In genomic region chr17:85800357-85801078, GRCm38 (mm10) we compare ENCODE assay signal across 9 mouse cellular contexts.
DNase-seq lines count a peak whose midpoint lies in the region; ATAC-seq lines count a peak whose summit lies in the region.
"Had no signal": no experiment of that assay in that cellular context is flagged by ENCODE, and none has a peak within 500 bp of the region (broad histone marks: within the 10 kb centered on the region; RNA-seq: fewer than 3 reads in every experiment).

No protein-coding gene starts in this region.

- H3K9me3 ChIP-seq in heart, embryonic 15.5 days (replicated peaks), result no peaks in the 10 kb centered on the region
- no peaks in the 10 kb centered on the region for H3K9me3 ChIP-seq in hindbrain, embryonic 12.5 days (replicated peaks)
- H3K9me3 ChIP-seq in midbrain, embryonic 11.5 days (ENCODE audit: control insufficient read depth, low read length), result no peaks in the 10 kb centered on the region

- peaks cover 84% of the 10 kb centered on the region for H3K27me3 ChIP-seq in heart, embryonic 15.5 days
- peaks cover 80% of the 10 kb centered on the region for H3K27me3 ChIP-seq in hindbrain, embryonic 12.5 days
- peaks cover 66% of the 10 kb centered on the region for H3K27me3 ChIP-seq in midbrain, embryonic 11.5 days (ENCODE audit: control insufficient read depth, insufficient read depth, low read length)

- WGBS in heart, embryonic 15.5 days, result 9% methylated on average over 44 of the region's 44 CpGs
- under 1% methylated on average over 44 of the region's 44 CpGs for WGBS in hindbrain, embryonic 12.5 days
- under 1% methylated on average over 44 of the region's 44 CpGs for WGBS in midbrain, embryonic 11.5 days

- H3K36me3 ChIP-seq in heart, embryonic 15.5 days, result no peaks in the 10 kb centered on the region
- H3K36me3 ChIP-seq in hindbrain, embryonic 12.5 days, result no peaks in the 10 kb centered on the region
- H3K36me3 ChIP-seq in midbrain, embryonic 11.5 days (ENCODE audit: control insufficient read depth, insufficient read depth, low read length), result no peaks in the 10 kb centered on the region

- peak overlapping the region; percentile 95 for H3K4me2 ChIP-seq in heart, embryonic 15.5 days
- H3K4me2 ChIP-seq in hindbrain, embryonic 12.5 days (replicated peaks), result peak overlapping the region; percentile 78
- H3K4me2 ChIP-seq in midbrain, embryonic 11.5 days, result peak overlapping the region; percentile 96

- peak overlapping the region; percentile 14 for H3K9ac ChIP-seq in heart, embryonic 15.5 days
- peak overlapping the region; percentile 59 for H3K9ac ChIP-seq in hindbrain, embryonic 12.5 days
- peak overlapping the region; percentile 57 for H3K9ac ChIP-seq in midbrain, embryonic 11.5 days (ENCODE audit: low read length)

- peak overlapping the region; percentile 55 for H3K4me3 ChIP-seq in heart, embryonic 15.5 days
- peak overlapping the region; percentile 46 for H3K4me3 ChIP-seq in hindbrain, embryonic 12.5 days
- peak overlapping the region; percentile 46 for H3K4me3 ChIP-seq in midbrain, embryonic 11.5 days (ENCODE audit: low read depth, low read length)

- DNase-seq in heart, adult 18-20 months, result no peak
- peak; percentile 66 for DNase-seq in embryo, embryonic 11 days
- peak; percentile 93 for DNase-seq in midbrain, embryonic 11.5 days (ENCODE audit: low spot score, missing footprints)
- DNase-seq in right cerebral cortex, postnatal 4 days, result no peak
- no peak for DNase-seq in spleen, adult 18-20 months
- no peak for DNase-seq in ovary, postnatal 10 days (ENCODE audit: low spot score)

- H3K27ac ChIP-seq in heart, embryonic 15.5 days, result no peak overlapping the region
- H3K27ac ChIP-seq in hindbrain, embryonic 12.5 days, result peak overlapping the region; percentile 60
- H3K27ac ChIP-seq in midbrain, embryonic 11.5 days (ENCODE audit: low read depth, low read length), result no peak overlapping the region

- H3K4me1 ChIP-seq in heart, embryonic 15.5 days (replicated peaks), result peaks cover 26% of the 10 kb centered on the region
- peaks cover 22% of the 10 kb centered on the region for H3K4me1 ChIP-seq in hindbrain, embryonic 12.5 days
- peaks cover 16% of the 10 kb centered on the region for H3K4me1 ChIP-seq in midbrain, embryonic 11.5 days (ENCODE audit: control insufficient read depth, insufficient read depth, low read length)

- ATAC-seq in heart, embryonic 15.5 days (replicated peaks; ENCODE audit: insufficient number of reproducible peaks, insufficient read depth, low FRiP score, low read depth), result no peak
- peak; percentile 73 for ATAC-seq in hindbrain, embryonic 12.5 days (ENCODE audit: low FRiP score)
- peak; percentile 60 for ATAC-seq in midbrain, embryonic 11.5 days (ENCODE audit: low FRiP score)
- ATAC-seq: Patski had no signal

Comparison
In these comparisons a context has a peak if more than half of its experiments do, and no peak if none do; other contexts are left out.
1. DNase-seq: peak in embryo, embryonic 11 days (single experiment) and midbrain, embryonic 11.5 days (single experiment); none in heart, adult 18-20 months (0 of 2), right cerebral cortex, postnatal 4 days (single experiment), spleen, adult 18-20 months (0 of 2) and ovary, postnatal 10 days (single experiment).
2. Peak in every context shown above with its lines, with median percentiles within 50 percentile points of each other: H3K4me2 ChIP-seq, H3K4me3 ChIP-seq and H3K9ac ChIP-seq.